Mouse (Mus musculus) urinary bladder, adult 2 months (tissue): ENCODE data around the gene Gsta4. TPM values are rescaled to one million over a fixed set of nuclear protein-coding genes. Genes with fewer than 3 reads are reported as not detected.
"Not testable (repeated sequence)": the region's sequence is repeated elsewhere in the genome, so short reads cannot be mapped to it uniquely, and the experiment has no call there.

Source experiments
- DNase-seq: peaks from one replicate; pipeline ENCODE4 v3.0.0; 2022; ENCODE audit warnings: low spot score
- polyA plus RNA-seq: library from polyadenylated mRNA; depleted of rRNA; stranded (reverse); fragments of >200 nt; gene quantifications from 2 replicates; pipeline ENCODE4 v1.2.3, GENCODE M21; 2012

The Gsta4 gene
- polyA plus RNA-seq, 1 experiment, result 2,290 TPM

GRCm38 (mm10) chr9:78178197-78178596 is 4.4 kb upstream of the Gsta4 start:
- no peak for DNase-seq

GRCm38 (mm10) chr9:78179071-78179470 is 3.5 kb upstream of the Gsta4 start:
- DNase-seq, result no peak

GRCm38 (mm10) chr9:78185686-78186085 is 3.1 kb downstream of the Gsta4 start:
- DNase-seq, result no peak

DNA sequence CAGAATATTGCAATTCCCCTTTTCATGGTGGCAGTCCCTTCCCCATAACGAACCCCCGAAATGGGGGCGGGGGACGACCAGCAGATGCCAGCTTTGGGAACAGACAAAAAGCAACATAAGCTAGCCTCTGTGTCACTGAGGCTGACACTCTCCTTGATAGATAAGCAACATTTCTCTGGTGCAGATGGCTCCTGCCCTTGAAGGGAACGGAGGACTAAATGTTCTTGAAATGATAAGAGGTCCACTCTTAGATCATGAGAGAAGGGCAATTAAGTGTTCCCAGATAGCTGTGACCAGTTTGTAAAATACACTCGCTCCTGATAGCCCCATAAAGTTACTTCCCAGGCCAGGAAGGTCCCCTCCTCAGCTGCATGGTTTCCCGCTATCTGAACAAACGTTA is 6.3 kb downstream of the Gsta4 start:
- DNase-seq, result no peak

DNA sequence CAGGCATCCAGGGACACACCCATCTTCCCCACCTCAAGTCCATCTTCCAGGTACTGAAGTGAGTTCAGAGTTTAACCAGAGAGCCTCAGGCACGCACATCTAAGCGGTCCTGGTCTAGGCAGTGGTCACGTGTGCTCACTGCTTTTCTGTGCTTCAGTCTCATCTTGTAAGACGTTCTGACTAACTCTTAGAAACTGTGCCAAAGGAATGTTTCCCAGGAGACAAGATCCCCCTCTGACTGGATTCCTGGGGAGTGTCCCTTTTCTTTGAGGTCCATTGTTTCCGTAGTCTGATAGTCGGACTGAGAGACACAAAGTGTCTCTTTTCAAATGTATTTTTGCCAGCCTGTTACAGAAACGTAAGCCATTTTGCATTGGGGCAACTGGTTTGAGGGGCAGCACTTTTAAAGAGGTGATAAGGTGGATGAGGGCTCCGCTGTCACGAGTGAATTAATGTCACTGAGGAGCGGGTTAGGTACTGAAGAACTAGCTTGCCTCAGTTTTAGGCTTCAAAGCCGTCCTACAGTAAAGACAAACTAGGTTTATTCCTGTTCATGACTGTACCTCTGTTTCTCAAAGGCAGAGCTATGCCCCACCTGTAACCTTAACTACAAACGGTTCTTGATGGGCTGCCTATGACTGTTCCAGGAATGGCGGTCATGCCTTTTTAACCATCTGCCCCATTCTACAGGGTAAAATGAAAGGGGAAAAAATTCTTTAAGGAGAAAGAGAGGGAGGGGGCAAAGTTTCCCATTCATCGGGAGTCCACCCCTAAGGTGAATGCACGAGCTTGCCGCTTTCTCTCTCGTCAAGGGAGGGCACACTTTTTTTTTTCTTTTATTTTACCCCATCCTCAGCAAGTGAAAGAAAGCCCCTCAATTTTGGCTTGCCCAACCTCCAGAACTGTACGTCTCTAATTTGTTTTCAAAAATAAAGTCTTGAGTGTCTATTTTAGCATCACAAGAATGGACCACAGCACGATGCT is 8.4 kb downstream of the Gsta4 start:
- DNase-seq, result no peak

GRCm38 (mm10) chr9:78191736-78192135 is 9.2 kb downstream of the Gsta4 start:
- no peak for DNase-seq

DNA sequence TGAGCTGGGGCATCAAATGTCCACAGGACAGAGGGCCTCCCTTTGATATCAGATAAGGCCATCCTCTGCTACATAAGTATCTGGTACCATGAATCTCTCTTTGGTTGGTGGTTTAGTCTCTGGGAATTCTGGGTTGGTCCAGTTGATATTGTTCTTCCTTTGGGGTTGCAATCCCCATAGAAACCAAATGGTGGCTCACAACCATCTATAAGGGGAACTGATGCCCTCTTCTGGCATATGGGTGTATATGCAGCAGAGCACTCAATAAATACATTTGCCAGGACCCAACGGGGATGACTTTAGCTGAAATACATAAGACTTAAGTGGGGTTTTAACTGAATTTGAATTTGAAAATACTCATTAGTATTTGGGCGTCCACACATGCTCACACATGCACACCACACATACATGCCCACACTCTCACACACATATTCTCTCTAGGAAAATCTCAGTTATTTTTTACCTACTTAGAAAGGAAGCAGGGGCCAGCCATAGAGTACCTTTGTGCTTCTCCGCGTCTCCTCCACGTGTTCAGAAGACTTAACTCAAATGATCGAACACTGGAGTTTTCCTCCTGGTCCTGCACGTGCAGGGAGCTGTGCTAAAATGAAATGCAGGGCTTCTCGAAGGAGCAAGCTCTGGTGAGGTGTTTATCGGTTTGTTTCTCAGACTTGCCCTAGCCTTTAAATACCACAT is 11.5 kb downstream of the Gsta4 start:
- DNase-seq, result no peak

DNA sequence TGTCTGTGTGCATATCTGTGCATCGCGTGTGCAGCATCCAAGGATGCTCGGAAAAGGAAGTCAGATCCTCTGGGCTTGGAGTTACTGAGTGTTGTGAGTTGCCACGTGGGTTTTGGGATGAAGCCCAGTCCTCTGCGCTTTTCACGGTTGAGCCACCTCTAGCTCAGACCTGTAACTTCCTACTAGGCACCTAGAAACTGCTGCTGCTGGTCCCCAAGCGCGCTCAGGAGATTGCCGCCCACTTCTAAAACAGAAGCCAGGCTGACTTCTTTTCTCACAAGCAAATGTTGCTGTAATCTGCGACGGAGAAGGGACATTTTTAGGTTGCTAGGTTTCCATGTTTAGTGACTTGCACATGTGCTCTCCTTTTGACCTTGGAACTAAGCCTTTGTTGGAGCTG is 12.5 kb downstream of the Gsta4 start:
- no peak for DNase-seq

GRCm38 (mm10) chr9:78197801-78198200 is 15.2 kb downstream of the Gsta4 start:
- no peak for DNase-seq

GRCm38 (mm10) chr9:78204194-78204593 is 21.6 kb downstream of the Gsta4 start:
- no peak for DNase-seq

DNA sequence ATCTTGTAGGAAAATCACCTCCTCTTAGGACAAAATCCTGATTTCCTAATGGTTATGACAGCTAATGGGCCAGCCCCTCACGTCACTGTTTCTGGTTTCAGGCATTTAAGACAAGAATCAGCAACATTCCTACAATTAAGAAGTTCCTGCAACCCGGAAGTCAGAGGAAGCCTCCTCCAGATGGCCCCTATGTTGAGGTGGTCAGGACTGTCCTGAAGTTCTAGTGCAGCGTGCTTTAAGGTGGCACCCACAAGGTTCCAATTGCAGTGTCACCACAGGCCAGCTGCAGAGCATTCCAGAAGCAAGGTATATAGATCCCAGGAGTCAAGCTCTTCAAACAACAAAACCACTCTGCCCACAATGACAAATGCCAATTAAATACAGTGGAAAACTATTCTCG is 26.4 kb downstream of the Gsta4 start:
- DNase-seq, result no peak

DNA sequence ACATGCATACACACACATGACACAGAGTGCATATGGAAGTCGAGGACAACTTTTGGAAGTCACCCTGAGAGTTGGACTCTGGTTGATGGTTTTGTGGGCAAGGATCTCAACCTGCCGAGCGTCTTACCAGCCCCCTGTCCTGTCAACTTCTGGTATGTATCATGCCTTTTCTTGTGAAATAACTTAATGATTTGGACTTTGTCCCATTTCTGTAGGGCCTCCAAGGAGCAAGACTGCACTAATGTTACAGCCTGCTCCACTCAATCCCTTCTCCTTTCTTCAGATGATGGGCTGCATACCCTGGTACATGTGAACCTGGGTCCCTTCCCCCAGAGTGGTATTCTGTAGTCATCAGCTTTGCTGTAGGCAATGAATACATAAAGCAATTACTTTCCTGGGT is 27.5 kb downstream of the Gsta4 start:
- peak; percentile 17 for DNase-seq

DNA sequence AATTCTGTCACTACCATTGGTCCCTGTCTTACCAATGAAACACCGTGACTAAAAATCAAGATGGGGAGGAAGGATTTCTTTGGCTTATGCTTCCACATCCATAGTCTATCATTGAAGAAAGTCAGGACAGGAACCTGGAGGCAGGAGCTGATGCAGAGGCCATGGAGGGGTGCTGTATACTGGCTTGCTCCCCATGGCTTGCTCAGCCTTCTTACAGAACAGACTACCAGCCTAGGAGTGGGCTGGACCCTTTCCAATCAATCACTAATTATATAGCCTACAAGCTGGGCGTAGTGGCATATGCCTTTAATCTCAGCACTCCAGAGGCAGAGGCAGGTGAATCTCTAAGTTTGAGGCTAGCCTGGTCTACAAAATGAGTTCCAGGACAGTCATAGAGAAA is 28.2 kb downstream of the Gsta4 start:
- peak; percentile 12 for DNase-seq

DNA sequence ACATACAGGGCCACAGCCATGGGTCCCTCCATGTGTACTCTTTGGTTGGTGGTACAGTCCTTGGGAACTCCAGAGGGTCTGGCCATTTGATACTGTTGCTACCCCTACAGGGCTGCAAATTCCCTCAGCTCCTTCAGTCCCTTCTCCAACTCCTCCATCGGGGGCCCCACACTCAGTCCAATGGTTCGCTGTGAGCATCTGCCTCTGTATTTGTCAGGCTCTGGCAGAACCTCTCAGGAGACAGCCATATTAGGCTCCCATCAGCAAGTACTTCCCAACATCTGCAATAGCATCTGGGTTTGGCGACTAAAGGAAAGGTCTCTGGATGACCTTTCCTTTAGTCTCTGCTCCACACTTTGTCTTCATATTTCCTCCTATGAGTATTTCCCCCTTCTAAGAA is 28.9 kb downstream of the Gsta4 start:
- peak; percentile 15 for DNase-seq

DNA sequence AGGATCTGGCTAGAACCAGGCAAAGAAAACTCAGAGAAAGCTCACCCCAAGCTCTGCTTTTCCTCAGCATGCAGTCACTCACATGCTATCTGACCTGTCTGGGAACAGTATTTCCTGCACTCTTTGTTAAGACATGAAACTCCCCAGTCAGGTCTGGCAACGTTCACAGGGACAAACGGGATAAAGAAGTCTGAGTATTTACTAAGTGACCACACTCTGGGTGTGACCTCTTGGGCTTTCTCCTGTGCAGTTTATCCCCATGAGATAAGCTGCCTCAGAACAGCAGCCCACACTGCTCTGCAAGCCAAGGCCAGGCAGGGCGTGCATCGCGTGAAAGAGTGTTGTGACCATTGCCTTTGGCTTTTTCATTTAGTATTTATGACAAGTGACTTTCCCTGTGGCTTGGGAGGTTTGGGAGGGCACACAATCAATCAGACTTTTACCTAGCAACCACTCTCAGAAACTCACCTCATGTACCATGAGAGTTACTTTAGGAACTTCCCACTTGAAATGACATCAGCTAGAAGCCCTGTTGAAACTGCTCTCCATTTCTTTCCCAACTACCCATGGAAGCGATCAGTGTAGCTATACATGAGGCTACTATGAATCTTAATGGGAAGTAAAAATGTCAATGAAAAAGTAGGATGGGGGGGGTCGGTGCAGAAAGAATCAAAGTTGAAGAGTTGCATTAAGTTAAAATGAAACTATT is 29.9 kb downstream of the Gsta4 start:
- DNase-seq, result no peak

DNA sequence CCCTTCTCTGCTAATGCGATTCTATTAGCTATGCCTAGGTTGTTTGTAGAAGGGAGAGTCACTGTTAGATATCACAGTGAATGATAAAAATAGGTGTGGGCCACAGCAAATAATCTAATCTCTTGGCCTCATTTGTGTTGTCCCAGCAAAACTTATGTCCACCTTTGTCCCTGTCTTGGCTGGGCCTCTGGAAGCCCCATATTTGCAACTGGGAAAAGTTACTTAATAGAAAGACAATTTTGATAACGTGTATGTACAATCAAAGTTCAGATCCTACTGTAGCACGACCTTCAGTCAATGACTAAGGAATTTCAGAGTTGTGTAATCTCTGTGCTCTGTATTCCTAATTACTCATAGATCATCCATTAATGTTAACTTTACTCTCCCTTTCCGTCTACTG is 34.5 kb downstream of the Gsta4 start:
- no peak for DNase-seq

- DNase-seq, result no peak
Measured at GRCm38 (mm10) chr9:78222616-78223015, 40.0 kb downstream of the Gsta4 start.

DNA sequence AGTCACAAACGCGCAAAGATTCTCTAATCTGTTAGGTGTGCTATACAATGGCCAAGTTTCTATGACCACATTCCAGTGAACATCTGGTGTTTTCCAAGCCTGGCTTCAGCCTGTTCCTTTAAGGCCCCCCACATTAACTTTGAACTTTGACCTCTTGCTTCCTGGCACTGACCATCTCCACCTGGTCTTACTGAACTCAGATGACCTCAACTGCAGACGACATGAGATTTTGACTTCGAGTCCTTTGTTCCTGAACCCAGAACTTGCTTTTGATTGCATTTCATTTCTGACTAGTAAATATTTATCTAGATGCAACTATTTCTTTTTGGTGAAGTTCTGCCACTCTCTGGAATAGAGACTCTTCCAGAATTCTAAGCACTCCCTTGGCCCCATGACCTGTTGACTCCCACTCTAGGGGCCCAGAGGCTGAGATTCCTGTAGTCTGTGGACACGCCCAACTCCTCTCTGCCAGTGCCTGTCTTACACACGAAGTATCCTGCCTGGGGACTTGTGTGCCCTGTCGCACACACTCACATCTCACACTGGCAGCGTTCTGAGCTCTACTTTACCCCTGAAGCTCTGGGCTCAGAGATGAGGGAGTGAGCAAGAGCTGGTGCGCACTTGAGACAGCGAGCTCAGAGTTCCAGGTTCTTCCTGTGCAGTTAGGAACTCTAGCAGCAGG is 40.8 kb downstream of the Gsta4 start:
- DNase-seq, result no peak

DNA sequence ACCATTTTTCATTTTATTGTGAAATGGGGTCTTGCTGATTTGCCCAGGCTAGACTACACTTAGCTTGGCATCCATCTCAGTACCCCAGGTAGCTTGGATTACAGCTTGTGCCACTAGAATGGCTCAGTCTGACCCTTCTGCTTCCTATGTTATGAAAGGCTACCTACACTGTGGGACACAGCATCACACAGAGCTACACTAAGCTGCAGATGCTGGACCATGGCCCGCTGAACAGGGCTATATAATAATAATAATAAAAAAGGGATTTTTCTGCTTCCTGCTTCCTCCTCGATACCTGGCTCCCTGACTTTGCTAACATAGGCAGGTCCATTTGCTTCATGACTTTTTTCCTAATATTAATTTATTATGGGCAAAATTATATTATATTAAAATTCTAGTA is 41.8 kb downstream of the Gsta4 start:
- DNase-seq, result no peak

- no peak for DNase-seq
Measured at GRCm38 (mm10) chr9:78225304-78225703, 42.7 kb downstream of the Gsta4 start.

DNA sequence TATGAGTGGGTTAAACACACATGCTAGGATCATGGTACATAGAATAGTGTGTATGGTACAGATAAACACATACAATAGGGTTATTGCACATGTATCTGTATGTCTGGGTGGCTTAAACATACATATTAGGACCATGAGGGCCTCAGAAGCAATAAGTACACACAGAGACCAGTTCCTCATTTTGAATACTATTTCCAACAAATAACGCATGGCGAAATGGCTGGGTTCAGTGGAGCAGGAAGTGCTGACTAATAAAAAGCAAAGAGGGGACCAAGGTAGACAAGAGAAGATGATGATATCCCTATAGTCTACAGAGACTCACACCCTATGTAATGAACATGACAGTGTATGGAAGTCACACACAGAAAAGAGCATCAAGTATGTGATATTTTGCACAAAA is 45.5 kb downstream of the Gsta4 start:
- DNase-seq, result no peak

GRCm38 (mm10) chr9:78229658-78230057 is 47.1 kb downstream of the Gsta4 start:
- not testable (repeated sequence) for DNase-seq
